Mouse (Mus musculus) lung, postnatal 0 days (tissue): ENCODE results near the gene Npas2.

Experiments used
- CTCF ChIP-seq: IDR thresholded peaks from 2 replicates; pipeline ENCODE4 v1.5.1; 2016; ENCODE audit warnings: antibody characterized with exemption, mild to moderate bottlenecking
- EP300 ChIP-seq: IDR thresholded peaks from 2 replicates; pipeline ENCODE4 v1.6.1; 2016; ENCODE audit warnings: antibody characterized with exemption, mild to moderate bottlenecking, control low read depth

- no peak for TF ChIP-seq CTCF
- TF ChIP-seq EP300 = no peak
Measured at GRCm38 (mm10) chr1:39408668-39409067, 215.1 kb downstream of the Npas2 start.
